Mouse (Mus musculus) left cerebral cortex, adult 2 months (tissue): Measurements from ENCODE around the gene Sgcd. TPM values are rescaled to one million over a fixed set of nuclear protein-coding genes. Genes with fewer than 3 reads are reported as not detected.

Experiments used
- DNase-seq, 2 experiments: peaks; one replicate each; pipeline ENCODE4 v3.0.0; 2021 to 2022; ENCODE audit warnings: low spot score in 2 of 2, mixed read lengths in 1 of 2; ENCODE audit errors: extremely low spot score in 1 of 2
- H3K27ac ChIP-seq: fragments of 200-600 bp; 2 replicates; pipeline ENCODE4 v1.8.1; 2022
- H3K4me3 ChIP-seq: fragments of 200-600 bp; 2 replicates; pipeline ENCODE4 v1.8.1; 2022
- CTCF ChIP-seq: fragments of 200-600 bp; IDR thresholded peaks from 2 replicates; pipeline ENCODE4 v1.8.1; 2022; ENCODE audit warnings: antibody characterized with exemption, mild to moderate bottlenecking, moderate library complexity
- intact Hi-C: fragments of 180-260 bp; cut with DNase I; formaldehyde crosslinking; loops from one replicate; pipeline ENCODE4 v1.15.1; 2025
- total RNA-seq, 2 experiments: library from RNA; stranded (reverse); gene quantifications; 2 replicates each; pipeline ENCODE4 v1.2.3; 2021

Gene Sgcd
- total RNA-seq, 2 experiments from 2014 or later, result 15.0 to 18.7 TPM

GRCm38 (mm10) chr11:47891617-47892172 is 97.1 kb downstream of the Sgcd start:
- Histone ChIP-seq H3K4me3 (no peak overlapping the region), H3K27ac (no peak overlapping the region)
- intact Hi-C loops, result loop anchor here (5.0 kb wide), 1 partner anchor 96 kb away; the partner anchor contains the start of gene Sgcd
- no peak for DNase-seq
- no peak for TF ChIP-seq CTCF

- Histone ChIP-seq H3K4me3 (no peak overlapping the region), H3K27ac (no peak overlapping the region)
- DNase-seq, result no peak
- peak; percentile 57 for TF ChIP-seq CTCF
- intact Hi-C loops, result loop anchor here (5.0 kb wide), 1 partner anchor 97 kb away; the partner anchor contains the start of gene Sgcd
Measured at GRCm38 (mm10) chr11:47890315-47890714, 98.5 kb downstream of the Sgcd start.

- intact Hi-C loops, result no loop called here
- no peak overlapping the region for H3K4me3 ChIP-seq
- H3K27ac ChIP-seq, result no peak overlapping the region; the same call in 1 of the 2 replicates
- peak; percentile 21 to 26 for DNase-seq
- TF ChIP-seq CTCF, result peak; percentile 15
Measured at GRCm38 (mm10) chr11:47885310-47885709, 103.5 kb downstream of the Sgcd start.

- Histone ChIP-seq H3K4me3 (no peak overlapping the region), H3K27ac (no peak overlapping the region)
- intact Hi-C loops, result no loop called here
- no peak for TF ChIP-seq CTCF
- no peak for DNase-seq
Measured at GRCm38 (mm10) chr11:47883545-47883944, 105.2 kb downstream of the Sgcd start.

- Histone ChIP-seq H3K27ac (no peak overlapping the region), H3K4me3 (no peak overlapping the region)
- TF ChIP-seq CTCF, result no peak
- DNase-seq, result no peak
- intact Hi-C loops, result no loop called here
Measured at GRCm38 (mm10) chr11:47876633-47877170, 112.1 kb downstream of the Sgcd start.

- Histone ChIP-seq H3K27ac (no peak overlapping the region), H3K4me3 (no peak overlapping the region)
- no peak for TF ChIP-seq CTCF
- intact Hi-C loops, result no loop called here
- no peak for DNase-seq
Measured at GRCm38 (mm10) chr11:47845894-47846293, 142.9 kb downstream of the Sgcd start.

GRCm38 (mm10) chr11:47833283-47833682 is 155.5 kb downstream of the Sgcd start:
- Histone ChIP-seq H3K27ac (no peak overlapping the region), H3K4me3 (no peak overlapping the region)
- DNase-seq, result no peak
- TF ChIP-seq CTCF, result no peak
- intact Hi-C loops, result no loop called here

GRCm38 (mm10) chr11:47810307-47810706 is 178.5 kb downstream of the Sgcd start:
- intact Hi-C loops, result no loop called here
- DNase-seq, result no peak
- Histone ChIP-seq H3K4me3 (no peak overlapping the region), H3K27ac (no peak overlapping the region)
- TF ChIP-seq CTCF, result no peak

- H3K27ac ChIP-seq, result no peak overlapping the region
- TF ChIP-seq CTCF, result no peak
- H3K4me3 ChIP-seq, result no peak overlapping the region
- no peak for DNase-seq
- intact Hi-C loops, result no loop called here
Measured at GRCm38 (mm10) chr11:47804101-47804715, 184.6 kb downstream of the Sgcd start.

GRCm38 (mm10) chr11:47777916-47778226 is 210.9 kb downstream of the Sgcd start:
- H3K4me3 ChIP-seq, result no peak overlapping the region
- TF ChIP-seq CTCF, result no peak
- H3K27ac ChIP-seq, result no peak overlapping the region
- no peak for DNase-seq
- intact Hi-C loops, result no loop called here

GRCm38 (mm10) chr11:47777226-47777915 is 211.4 kb downstream of the Sgcd start:
- intact Hi-C loops, result no loop called here
- no peak for DNase-seq
- TF ChIP-seq CTCF, result no peak
- H3K4me3 ChIP-seq, result no peak overlapping the region
- H3K27ac ChIP-seq, result no peak overlapping the region

GRCm38 (mm10) chr11:47776019-47776418 is 212.8 kb downstream of the Sgcd start:
- no peak for DNase-seq
- no peak overlapping the region for H3K4me3 ChIP-seq
- H3K27ac ChIP-seq, result no peak overlapping the region
- TF ChIP-seq CTCF, result no peak
- intact Hi-C loops, result no loop called here
